Mouse (Mus musculus) liver, embryonic 14.5 days (tissue): Measurements from ENCODE around the gene Pts. TPM values are rescaled to one million over a fixed set of nuclear protein-coding genes. Genes with fewer than 3 reads are reported as not detected.

Experiments used
- ATAC-seq: fragments of 200-750 bp; cut with Nextera tagmentation; 2 replicates; pipeline ENCODE4 v1.8.0; 2017; ENCODE audit warnings: moderate number of reproducible peaks, mild to moderate bottlenecking, moderate library complexity; ENCODE audit not compliant: insufficient read depth
- DNase-seq, 3 experiments: peaks; one replicate each; pipeline ENCODE4 v3.0.0-alpha.2; 2012 to 2013; ENCODE audit warnings: low read depth in 3 of 3, low spot score in 3 of 3
- H3K27ac ChIP-seq: fragments of 300-500 bp; sonication (generic); 2 replicates; pipeline ENCODE4 v1.5.1; 2014; ENCODE audit warnings: moderate library complexity, mild to moderate bottlenecking, control low read depth, inconsistent platforms
- H3K27me3 ChIP-seq: fragments of 300-500 bp; sonication (generic); 2 replicates; pipeline ENCODE4 v1.6.1; 2014; ENCODE audit warnings: mild to moderate bottlenecking, low read length, moderate library complexity; ENCODE audit not compliant: control insufficient read depth, insufficient read depth
- H3K36me3 ChIP-seq: fragments of 300-500 bp; sonication (generic); replicated peaks from 2 replicates; pipeline ENCODE4 v1.6.1; 2014; ENCODE audit warnings: low read depth; ENCODE audit not compliant: control insufficient read depth, insufficient read depth
- H3K4me1 ChIP-seq, 2 experiments: fragments of 200-500 bp in 1 of 2; fragments of 300-500 bp in 1 of 2; sonication (generic) in 1 of 2; replicated peaks; 2 replicates each; pipeline ENCODE4 v1.6.1; 2012 to 2014; ENCODE audit warnings: antibody characterized with exemption in 1 of 2, inconsistent platforms in 1 of 2, low read length in 1 of 2; ENCODE audit not compliant: control insufficient read depth in 2 of 2, insufficient read depth in 2 of 2
- H3K4me2 ChIP-seq: fragments of 300-500 bp; sonication (generic); 2 replicates; pipeline ENCODE4 v1.6.1; 2014; ENCODE audit warnings: low read depth, mild to moderate bottlenecking, control low read depth, moderate library complexity
- H3K4me3 ChIP-seq, 2 experiments: fragments of 200-500 bp in 1 of 2; fragments of 300-500 bp in 1 of 2; sonication (generic) in 1 of 2; 2 replicates each; pipeline ENCODE4 v1.5.1; 2012 to 2014; ENCODE audit warnings: low read depth in 2 of 2, low read length in 2 of 2, mild to moderate bottlenecking in 2 of 2, control low read depth in 1 of 2, inconsistent platforms in 1 of 2, moderate library complexity in 1 of 2; ENCODE audit not compliant: insufficient read depth in 1 of 2
- H3K9ac ChIP-seq: fragments of 300-500 bp; sonication (generic); replicated peaks from 2 replicates; pipeline ENCODE4 v1.6.1; 2014; ENCODE audit warnings: mild to moderate bottlenecking, control low read depth, moderate library complexity
- H3K9me3 ChIP-seq: fragments of 300-500 bp; sonication (generic); 2 replicates; pipeline ENCODE4 v1.6.1; 2016; ENCODE audit warnings: low read length, mixed read lengths; ENCODE audit not compliant: control insufficient read depth
- CTCF ChIP-seq: IDR thresholded peaks from 2 replicates; pipeline ENCODE4 v1.5.1; 2016; ENCODE audit warnings: antibody characterized with exemption, low read depth, control low read depth
- EP300 ChIP-seq: IDR thresholded peaks from 2 replicates; pipeline ENCODE4 v1.6.1; 2016; ENCODE audit warnings: antibody characterized with exemption, low read depth
- WGBS: fragments of 180-500 bp; shearing (Covaris S2); extraction: QIAGEN DNeasy Blood & Tissue Kit; methylation state at CpG from one replicate; pipeline ENCODE4 v1.1.7; 2014; ENCODE audit not compliant: insufficient replicate concordance; 5-methylcytosine and 5-hydroxymethylcytosine counted together
- polyA plus RNA-seq, 2 experiments: library from polyadenylated mRNA; depleted of rRNA in 1 of 2; stranded (reverse) in 1 of 2; unstranded in 1 of 2; fragments of >200 nt; fragmentation: Nextera tagmentation in 1 of 2; extraction: Ambion mirVana in 1 of 2; gene quantifications; 2 replicates each; pipeline versions ENCODE4 v1.2.1 to v1.2.3; 2012 to 2014

Pts gene
- polyA plus RNA-seq, 2 experiments = 23.7 to 34.4 TPM

DNA sequence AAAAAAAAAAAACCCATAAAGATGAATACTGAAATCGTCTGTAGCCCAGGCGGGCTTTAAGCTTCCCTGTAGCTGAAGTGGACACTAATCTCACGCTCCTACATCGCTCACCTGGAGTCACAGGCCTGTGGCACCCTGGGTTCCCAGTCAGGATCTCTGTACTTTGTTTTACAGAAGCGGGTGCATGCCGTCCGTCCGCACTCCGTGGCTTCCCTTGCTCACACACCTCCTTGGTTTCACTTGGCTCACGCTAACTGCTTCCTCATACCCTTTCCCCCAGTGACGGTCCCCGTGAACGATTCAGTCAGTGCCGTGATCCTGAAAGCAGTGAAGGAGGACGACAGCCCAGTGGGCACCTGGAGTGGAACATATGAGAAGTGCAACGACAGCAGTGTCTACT is 29.7 kb downstream of the Pts start:
- Histone ChIP-seq H3K9ac (no peak overlapping the region), H3K4me2 (no peak overlapping the region), H3K27ac (no peak overlapping the region), H3K4me3 (no peak overlapping the region), H3K4me1 (peaks cover 0 to 24% of the 10 kb centered on the region in 2 experiments; a peak in 3 of 4 replicates), H3K36me3 (no peaks in the 10 kb centered on the region), H3K27me3 (no peaks in the 10 kb centered on the region), H3K9me3 (no peaks in the 10 kb centered on the region)
- 55% methylated on average over 16 of the region's 16 CpGs for WGBS
- TF ChIP-seq EP300 (no peak), CTCF (no peak)
- DNase-seq (no peak), ATAC-seq (no peak)

GRCm38 (mm10) chr9:50497536-50497935 is 31.0 kb downstream of the Pts start:
- DNase-seq (no peak), ATAC-seq (no peak)
- H3K9me3 ChIP-seq = no peaks in the 10 kb centered on the region
- no peak for TF ChIP-seq EP300
- no peaks in the 10 kb centered on the region for H3K27me3 ChIP-seq
- peaks cover 0 to 24% of the 10 kb centered on the region in 2 experiments; a peak in 3 of 4 replicates for H3K4me1 ChIP-seq
- no peak overlapping the region for H3K4me2 ChIP-seq
- no peak overlapping the region for H3K27ac ChIP-seq
- no peak overlapping the region for H3K4me3 ChIP-seq
- 42% methylated on average over 2 of the region's 2 CpGs for WGBS
- H3K36me3 ChIP-seq = no peaks in the 10 kb centered on the region
- H3K9ac ChIP-seq = no peak overlapping the region

DNA sequence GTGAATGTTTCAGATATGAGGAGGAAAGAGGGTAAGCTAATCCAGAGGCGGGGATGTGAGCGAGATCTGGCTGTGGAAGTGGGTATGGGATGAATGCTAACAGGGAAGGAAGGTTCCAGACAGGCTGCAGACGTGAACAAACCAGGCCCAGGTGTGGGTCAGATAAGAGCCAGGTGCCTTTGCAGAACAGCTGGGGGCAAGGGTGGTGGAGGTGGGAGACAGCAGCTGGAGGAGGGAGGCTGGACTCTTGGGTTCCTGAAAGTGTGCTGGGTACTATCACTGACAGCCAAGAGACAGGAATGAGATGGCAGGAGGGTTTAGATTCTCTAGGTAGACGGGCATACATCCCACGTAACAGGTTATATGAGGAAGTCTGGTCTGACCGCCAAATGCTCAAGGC is 31.4 kb downstream of the Pts start:
- Histone ChIP-seq H3K9me3 (no peaks in the 10 kb centered on the region), H3K9ac (no peak overlapping the region), H3K36me3 (no peaks in the 10 kb centered on the region), H3K4me1 (peaks cover 0 to 24% of the 10 kb centered on the region in 2 experiments; a peak in 3 of 4 replicates), H3K4me3 (no peak overlapping the region), H3K27me3 (no peaks in the 10 kb centered on the region), H3K4me2 (no peak overlapping the region), H3K27ac (no peak overlapping the region)
- DNase-seq (no peak), ATAC-seq (no peak)
- WGBS = 47% methylated on average over 6 of the region's 6 CpGs
- TF ChIP-seq EP300 (no peak), CTCF (no peak)

GRCm38 (mm10) chr9:50496546-50496945 is 32.0 kb downstream of the Pts start:
- Histone ChIP-seq H3K27ac (no peak overlapping the region), H3K9me3 (no peaks in the 10 kb centered on the region), H3K36me3 (no peaks in the 10 kb centered on the region), H3K4me3 (no peak overlapping the region), H3K9ac (no peak overlapping the region), H3K4me1 (peaks cover 0 to 22% of the 10 kb centered on the region in 2 experiments; a peak in 3 of 4 replicates), H3K4me2 (peak overlapping the region; percentile 41), H3K27me3 (no peaks in the 10 kb centered on the region)
- ATAC-seq (no peak), DNase-seq (no peak)
- TF ChIP-seq EP300 = no peak
- TF ChIP-seq CTCF = no peak
- 9% methylated on average over 6 of the region's 6 CpGs for WGBS

DNA sequence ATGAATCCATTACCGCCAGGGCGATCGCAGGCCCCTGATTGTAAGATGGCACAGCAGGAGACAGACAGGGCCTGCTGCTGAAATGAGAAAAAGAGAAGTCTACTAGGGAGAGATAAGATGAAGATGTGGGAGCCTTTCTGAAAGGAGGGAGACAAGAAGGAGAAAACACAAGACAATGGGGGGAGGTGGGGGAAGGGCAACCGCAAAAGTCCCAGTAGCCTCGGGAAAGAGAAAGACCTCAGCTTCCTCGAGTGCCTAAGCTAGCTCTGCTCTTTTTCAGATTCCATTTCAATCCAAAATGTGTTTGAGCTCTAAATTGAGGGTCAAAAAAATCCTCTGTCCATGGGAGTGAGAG is 32.4 kb downstream of the Pts start:
- H3K9ac ChIP-seq = no peak overlapping the region
- ATAC-seq = peak; percentile 28; the same call in 1 of the 2 replicates
- H3K36me3 ChIP-seq = no peaks in the 10 kb centered on the region

More for the DNA sequence above, 32.4 kb downstream of the Pts start:
- DNase-seq = no peak
- TF ChIP-seq EP300 (no peak), CTCF (no peak)
- no peaks in the 10 kb centered on the region for H3K9me3 ChIP-seq
- no peak overlapping the region for H3K27ac ChIP-seq
- peak overlapping the region; percentile 41 for H3K4me2 ChIP-seq
- H3K4me3 ChIP-seq = no peak overlapping the region
- peaks cover 0 to 23% of the 10 kb centered on the region in 2 experiments; a peak in 3 of 4 replicates for H3K4me1 ChIP-seq
- H3K27me3 ChIP-seq = no peaks in the 10 kb centered on the region
- WGBS = 3% methylated on average over 6 of the region's 6 CpGs
